Mouse (Mus musculus) heart, adult 11 months (tissue): ENCODE results near the gene 6030408B16Rik.
A peak's percentile ranks its signal among the peaks of the same experiment; 100 is the strongest.
"Not testable (repeated sequence)": the region's sequence is repeated elsewhere in the genome, so short reads cannot be mapped to it uniquely, and the experiment has no call there.

Source experiments
- DNase-seq: peaks from one replicate; pipeline ENCODE4 v3.0.0; 2022

Gene 6030408B16Rik

GRCm38 (mm10) chr15:101322640-101323039 lies 29.6 kb downstream of the 6030408B16Rik start:
- peak; percentile 90 for DNase-seq

GRCm38 (mm10) chr15:101323511-101323910 lies 30.5 kb downstream of the 6030408B16Rik start:
- peak; percentile 87 for DNase-seq

GRCm38 (mm10) chr15:101324409-101324808 lies 31.4 kb downstream of the 6030408B16Rik start:
- DNase-seq = not testable (repeated sequence)

GRCm38 (mm10) chr15:101325991-101326534 lies 33.1 kb downstream of the 6030408B16Rik start:
- DNase-seq = peak; percentile 93

- DNase-seq = peak; percentile 97
These were observed 34.3 kb downstream of the 6030408B16Rik start for GRCm38 (mm10) chr15:101327282-101327681.

GRCm38 (mm10) chr15:101328876-101329563 lies 36.0 kb downstream of the 6030408B16Rik start:
- peak; percentile 91 for DNase-seq

- DNase-seq = peak; percentile 87
These were observed 36.5 kb downstream of the 6030408B16Rik start for GRCm38 (mm10) chr15:101329564-101329892.

DNA sequence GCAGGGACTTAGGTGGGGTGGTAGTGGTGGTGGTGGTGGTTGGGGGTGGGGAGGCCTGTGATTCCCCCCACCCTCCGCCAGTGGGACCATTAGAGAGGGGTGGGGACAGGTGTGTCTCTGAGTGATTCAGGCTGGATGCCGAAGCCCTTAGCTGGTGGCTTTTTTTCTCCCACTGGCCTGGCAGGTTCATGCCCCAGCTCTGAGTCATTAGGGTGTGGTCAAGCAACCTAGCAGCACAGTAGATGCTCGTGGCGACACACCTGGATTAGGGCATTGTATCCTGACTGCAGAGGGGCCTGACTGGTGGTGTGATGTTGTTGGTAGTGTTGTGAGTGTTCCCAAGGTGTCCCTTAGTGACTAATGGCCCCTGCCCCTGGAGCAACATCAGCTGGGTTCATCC lies 38.1 kb downstream of the 6030408B16Rik start:
- peak; percentile 87 for DNase-seq

GRCm38 (mm10) chr15:101332370-101332769 lies 39.4 kb downstream of the 6030408B16Rik start:
- peak; percentile 94 for DNase-seq

GRCm38 (mm10) chr15:101333165-101333564 lies 40.2 kb downstream of the 6030408B16Rik start:
- DNase-seq = peak; percentile 76

DNA sequence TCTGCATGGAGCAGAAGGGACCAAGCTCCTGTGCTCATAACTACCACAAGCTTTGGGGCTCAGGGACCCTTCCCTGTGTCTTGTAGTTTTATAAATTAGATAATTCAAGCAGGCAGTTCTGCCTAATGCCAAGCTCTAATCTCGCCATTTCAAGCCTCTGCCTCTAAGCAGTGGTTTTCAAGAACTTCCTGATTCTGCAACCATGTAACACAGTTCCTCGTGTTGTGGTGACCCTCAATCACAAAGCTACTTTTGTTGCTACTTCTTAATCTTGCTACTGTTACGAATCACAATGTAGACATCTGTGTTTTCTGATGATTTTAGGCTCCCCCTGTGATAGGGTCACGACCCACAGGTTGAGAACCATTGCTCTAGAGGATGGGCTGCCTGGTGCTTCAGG lies 40.6 kb downstream of the 6030408B16Rik start:
- no peak for DNase-seq

DNA sequence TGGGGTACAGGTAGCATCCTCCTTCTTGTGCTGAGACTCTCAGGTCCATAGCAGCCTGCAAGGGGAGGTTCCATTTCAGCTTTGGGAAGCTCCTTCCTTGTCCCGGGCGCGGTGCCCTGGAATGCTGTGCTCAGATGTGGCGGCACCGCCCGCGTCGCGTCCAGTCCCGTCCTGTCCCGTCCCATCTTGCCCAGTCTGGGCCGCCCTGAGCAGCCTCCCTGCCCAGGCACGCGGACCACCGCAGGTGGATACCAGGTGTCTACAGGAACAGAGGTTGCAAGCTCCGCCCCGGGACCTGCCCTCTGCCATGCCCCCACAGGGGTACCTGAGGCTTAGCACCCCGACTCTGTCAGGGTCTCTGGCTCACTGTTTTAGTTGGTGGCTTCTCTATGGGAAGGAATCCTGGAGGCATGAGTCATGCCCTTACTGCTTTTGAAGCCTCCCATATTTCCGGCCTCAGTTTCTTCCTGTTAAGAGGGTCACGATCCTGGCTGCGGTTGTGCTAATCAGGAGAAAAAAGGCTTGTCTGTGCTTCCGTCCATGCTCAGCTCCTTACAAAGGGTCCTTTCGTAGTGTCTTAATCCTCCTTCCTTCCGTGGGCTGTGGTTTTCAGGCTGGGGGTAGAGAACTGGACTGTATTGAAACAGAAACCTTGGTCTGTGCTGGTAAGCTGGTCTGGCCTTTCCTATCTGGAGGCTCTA lies 43.6 kb downstream of the 6030408B16Rik start:
- peak; percentile 94 for DNase-seq

DNA sequence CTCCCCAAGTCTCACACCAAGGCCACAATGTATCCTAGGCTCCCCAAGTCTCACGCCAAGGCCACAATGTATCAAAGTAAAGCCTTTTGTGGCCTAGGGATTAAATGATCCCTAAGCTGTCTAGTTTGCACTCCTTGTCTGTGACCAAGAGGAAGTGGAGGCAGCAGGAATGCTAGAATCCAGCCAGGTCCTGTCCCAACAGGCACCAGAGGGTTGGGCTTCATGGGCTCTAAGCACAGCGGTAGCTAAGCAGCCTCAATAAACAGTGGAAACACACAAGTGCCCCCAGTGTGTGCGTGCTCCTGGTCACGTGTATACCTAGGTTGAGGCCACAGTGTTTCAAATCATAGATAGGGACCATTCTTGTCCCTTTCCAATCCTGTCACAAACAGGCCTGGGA lies 45.3 kb downstream of the 6030408B16Rik start:
- peak; percentile 96 for DNase-seq

DNA sequence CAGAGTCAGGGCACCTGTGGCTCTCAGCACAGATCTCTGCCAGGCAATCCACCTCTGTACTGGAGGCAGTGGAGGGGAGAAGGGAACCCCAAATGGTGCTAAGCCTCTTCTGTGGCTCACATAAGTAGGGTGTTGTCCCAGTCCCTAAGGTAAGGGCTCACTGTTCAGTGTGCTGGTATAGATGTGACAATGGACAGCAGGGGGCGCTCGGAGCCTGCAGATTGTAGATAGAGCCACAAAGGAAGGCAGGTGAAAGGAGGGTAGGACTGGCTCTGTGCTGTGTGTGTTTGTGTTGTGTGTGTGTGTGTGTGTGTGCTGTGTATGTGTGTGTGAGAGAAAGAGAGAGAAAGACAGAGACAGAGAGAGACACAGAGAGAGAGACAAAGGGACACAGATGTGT lies 46.5 kb downstream of the 6030408B16Rik start:
- DNase-seq = peak; percentile 96

DNA sequence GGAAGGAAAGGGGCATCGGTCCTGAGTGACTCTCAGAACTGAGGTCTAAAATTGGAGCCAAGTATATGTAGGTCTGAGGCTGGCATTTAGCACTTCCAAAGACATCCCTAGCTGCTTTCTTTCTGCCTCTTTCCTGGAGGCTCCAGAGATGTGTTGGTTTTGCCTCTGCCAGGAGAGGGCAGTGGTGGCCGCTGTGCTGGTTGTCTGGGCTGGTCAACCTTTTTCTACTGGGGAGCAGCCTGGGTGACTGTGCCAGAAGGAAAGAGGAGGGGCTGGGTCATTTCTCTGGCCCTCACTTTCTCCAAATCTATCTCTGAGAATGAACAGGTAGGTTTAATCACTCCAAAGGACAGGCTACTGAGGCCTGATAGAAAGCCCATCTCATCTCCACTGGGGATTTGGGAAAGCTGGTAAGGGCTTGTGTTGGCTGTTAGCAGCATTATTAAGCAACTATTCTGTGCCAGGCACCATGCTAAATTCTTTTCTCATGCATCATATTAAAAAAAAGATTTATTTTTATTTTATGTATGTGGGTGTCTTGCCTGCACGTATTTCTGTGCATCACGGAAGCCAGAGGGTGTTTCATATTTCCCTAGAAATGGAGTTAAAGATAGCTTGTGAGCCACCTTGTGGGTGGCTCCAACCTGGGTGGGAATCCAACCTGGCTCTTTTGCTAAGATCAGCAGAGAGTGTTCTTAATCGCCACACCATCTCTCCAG lies 48.9 kb downstream of the 6030408B16Rik start:
- no peak for DNase-seq
